Mouse (Mus musculus) stomach, embryonic 16.5 days (tissue): ENCODE results near the gene Spsb1. TPM values are rescaled to one million over a fixed set of nuclear protein-coding genes. Genes with fewer than 3 reads are reported as not detected.
A peak's percentile ranks its signal among the peaks of the same experiment; 100 is the strongest.

Experiments
- ATAC-seq: fragments of 200-750 bp; cut with Nextera tagmentation; 2 replicates; pipeline ENCODE4 v1.8.0; 2017; ENCODE audit warnings: moderate number of reproducible peaks, moderate TSS enrichment; ENCODE audit not compliant: insufficient read depth, low FRiP score
- H3K27ac ChIP-seq: fragments of 300-500 bp; sonication (generic); 2 replicates; pipeline ENCODE4 v1.5.1; 2014; ENCODE audit warnings: low read length
- H3K27me3 ChIP-seq: fragments of 300-500 bp; sonication (generic); 2 replicates; pipeline ENCODE4 v1.6.1; 2014; ENCODE audit warnings: low read length, control low read depth, mixed read lengths; ENCODE audit not compliant: control insufficient read depth, insufficient read depth
- H3K36me3 ChIP-seq: fragments of 300-500 bp; sonication (generic); 2 replicates; pipeline ENCODE4 v1.6.1; 2014; ENCODE audit warnings: low read length; ENCODE audit not compliant: control insufficient read depth, insufficient read depth
- H3K4me1 ChIP-seq: fragments of 300-500 bp; sonication (generic); 2 replicates; pipeline ENCODE4 v1.6.1; 2014; ENCODE audit warnings: low read length, control low read depth, mixed read lengths; ENCODE audit not compliant: control insufficient read depth, insufficient read depth
- H3K4me2 ChIP-seq: fragments of 300-500 bp; sonication (generic); 2 replicates; pipeline ENCODE4 v1.6.1; 2014; ENCODE audit warnings: low read depth, low read length, mixed read lengths
- H3K4me3 ChIP-seq: fragments of 300-500 bp; sonication (generic); replicated peaks from 2 replicates; pipeline ENCODE4 v1.5.1; 2014; ENCODE audit warnings: mild to moderate bottlenecking, low read length
- H3K9ac ChIP-seq: fragments of 300-500 bp; sonication (generic); 2 replicates; pipeline ENCODE4 v1.6.1; 2014; ENCODE audit warnings: low read length
- H3K9me3 ChIP-seq: fragments of 300-500 bp; sonication (generic); replicated peaks from 2 replicates; pipeline ENCODE4 v1.6.1; 2016; ENCODE audit warnings: low read length, control low read depth; ENCODE audit not compliant: control insufficient read depth
- WGBS: fragments of 180-500 bp; shearing (Covaris S2); extraction: QIAGEN DNeasy Blood & Tissue Kit; methylation state at CpG from one replicate; pipeline ENCODE4 v1.1.7; 2014; 5-methylcytosine and 5-hydroxymethylcytosine counted together
- polyA plus RNA-seq: library from polyadenylated mRNA; unstranded; fragments of >200 nt; fragmentation: Nextera tagmentation; extraction: Ambion mirVana; gene quantifications from 2 replicates; pipeline ENCODE4 v1.2.1, GENCODE M21; 2015

The Spsb1 gene
- polyA plus RNA-seq, 1 experiment from 2014 or later, result 14.6 TPM

DNA sequence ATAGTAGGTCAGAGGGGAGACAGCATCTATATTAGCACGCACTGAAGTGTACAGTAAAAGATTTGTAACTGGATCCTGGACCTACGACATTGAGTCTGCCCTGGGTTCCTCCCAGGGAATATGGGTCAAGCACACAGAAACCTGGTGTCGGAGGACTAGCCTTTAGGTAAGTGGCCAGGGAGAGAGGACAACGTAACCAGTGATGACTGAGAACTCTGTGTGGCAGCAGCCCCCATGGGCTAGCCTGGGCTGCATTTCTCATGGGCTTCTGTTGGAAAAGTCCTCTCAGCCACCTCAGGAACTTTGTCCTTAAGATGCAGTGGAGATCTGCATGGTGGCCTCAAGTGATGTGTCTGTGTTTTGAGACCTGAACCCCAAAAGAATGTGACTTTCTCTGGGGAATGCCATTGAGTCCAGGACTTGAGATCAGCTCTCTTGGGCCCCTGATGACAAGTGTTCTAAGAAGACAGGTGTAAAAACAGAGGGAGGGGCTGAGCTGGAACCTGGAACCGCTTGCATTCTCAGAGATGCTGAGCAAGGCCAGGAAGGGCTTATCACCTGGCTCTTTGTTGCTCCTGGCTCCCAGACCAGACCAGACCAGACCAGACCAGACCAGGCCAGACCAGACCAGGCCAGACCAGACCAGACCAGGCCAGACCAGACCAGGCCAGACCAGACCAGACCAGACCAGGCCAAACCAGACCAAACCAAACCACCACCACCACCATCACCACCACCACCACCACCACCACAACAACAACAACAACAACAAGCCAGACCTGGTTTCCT is 63.5 kb downstream of the Spsb1 start:
- Histone ChIP-seq H3K4me2 (no peak overlapping the region), H3K27ac (peak overlapping the region; percentile 90), H3K9ac (no peak overlapping the region), H3K27me3 (no peaks in the 10 kb centered on the region), H3K4me3 (no peak overlapping the region), H3K36me3 (no peaks in the 10 kb centered on the region), H3K4me1 (peaks cover 61% of the 10 kb centered on the region), H3K9me3 (no peaks in the 10 kb centered on the region)
- ATAC-seq, result no peak
- 90% methylated on average over 5 of the region's 5 CpGs for WGBS

DNA sequence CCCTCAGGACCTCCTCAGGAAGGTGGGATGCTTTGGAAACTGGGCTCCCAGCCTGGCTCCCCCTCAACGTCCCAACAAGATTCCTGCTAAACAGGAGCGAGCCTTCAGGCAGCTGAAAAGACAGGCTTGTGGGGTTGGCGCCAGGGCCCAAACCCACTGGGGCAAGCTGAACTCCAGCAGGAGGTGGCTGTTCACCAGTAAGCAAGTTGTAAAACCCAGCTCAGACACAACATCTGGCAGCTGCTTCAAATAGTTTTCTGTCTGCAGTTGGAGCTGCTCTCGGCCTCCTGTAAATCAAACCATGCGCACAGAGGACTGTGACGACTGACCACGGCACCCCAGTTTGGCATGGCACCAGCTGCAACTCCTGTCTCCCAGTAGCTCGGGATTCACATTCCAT is 64.3 kb downstream of the Spsb1 start:
- Histone ChIP-seq H3K4me3 (no peak overlapping the region), H3K9me3 (no peaks in the 10 kb centered on the region), H3K9ac (peak overlapping the region; percentile 38; the same call in 1 of the 2 replicates), H3K4me1 (peaks cover 58% of the 10 kb centered on the region), H3K36me3 (no peaks in the 10 kb centered on the region), H3K27me3 (no peaks in the 10 kb centered on the region), H3K27ac (peak overlapping the region; percentile 90), H3K4me2 (no peak overlapping the region)
- ATAC-seq, result no peak
- WGBS, result 38% methylated on average over 8 of the region's 8 CpGs

DNA sequence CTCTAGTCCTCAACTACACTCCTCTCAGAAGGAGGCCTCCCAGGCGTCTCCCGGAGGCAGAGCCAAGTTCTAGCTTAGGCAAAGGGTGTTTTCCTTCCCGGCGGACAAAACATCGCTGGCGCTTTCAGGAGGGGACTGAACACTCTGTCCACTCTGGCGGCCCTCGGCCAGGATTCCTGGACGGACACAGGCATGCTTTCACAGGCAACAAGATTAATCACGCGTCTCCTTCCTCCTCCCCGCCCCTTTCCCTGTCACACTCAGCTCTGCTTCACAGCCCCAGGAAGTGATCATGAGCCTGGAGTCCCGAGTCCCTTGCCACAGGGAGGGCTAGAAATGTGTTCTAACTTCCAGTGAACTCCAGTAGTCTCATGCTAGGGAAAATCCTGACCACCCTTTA is 65.0 kb downstream of the Spsb1 start:
- Histone ChIP-seq H3K27ac (peak overlapping the region; percentile 90), H3K9ac (peak overlapping the region; percentile 52), H3K36me3 (no peaks in the 10 kb centered on the region), H3K4me3 (no peak overlapping the region), H3K4me1 (peaks cover 51% of the 10 kb centered on the region), H3K9me3 (no peaks in the 10 kb centered on the region), H3K27me3 (no peaks in the 10 kb centered on the region), H3K4me2 (no peak overlapping the region)
- peak; percentile 67 for ATAC-seq
- WGBS, result 7% methylated on average over 13 of the region's 13 CpGs

DNA sequence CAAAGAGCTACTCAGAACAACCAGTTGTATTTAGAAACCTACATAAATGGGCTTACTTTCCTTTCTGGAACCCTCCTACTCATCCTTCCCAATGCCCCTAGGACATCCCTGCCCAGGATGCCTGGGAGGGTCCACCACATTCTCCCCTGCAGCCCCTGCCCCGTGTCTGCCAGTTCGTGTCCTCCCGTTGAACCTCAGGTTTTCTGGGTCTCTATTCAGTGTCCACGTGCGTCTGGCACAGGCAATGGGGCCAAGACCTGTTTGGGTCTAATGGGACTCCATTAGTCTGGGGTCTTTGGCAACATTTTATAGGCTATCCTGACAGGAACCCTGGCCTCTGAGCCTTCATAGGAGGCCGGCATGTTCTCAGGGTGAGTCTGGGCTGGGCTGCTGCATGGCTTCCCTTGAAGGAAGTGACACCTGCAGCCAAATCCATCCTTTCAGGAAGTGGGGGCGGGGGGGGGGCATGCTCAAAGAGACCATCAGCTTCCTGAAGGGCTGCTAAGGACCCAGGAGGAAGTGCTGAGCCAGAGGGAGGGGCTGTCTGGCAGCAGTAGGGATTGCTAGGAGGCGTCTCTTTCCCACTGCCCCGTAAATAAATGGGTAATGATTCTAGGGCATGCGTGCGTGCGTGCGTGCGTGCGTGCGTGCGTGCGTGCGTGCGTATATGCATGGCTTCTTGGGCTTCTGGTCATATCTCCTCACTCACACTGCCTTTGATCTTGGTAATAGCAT is 65.9 kb downstream of the Spsb1 start:
- no peak overlapping the region for H3K9ac ChIP-seq
- ATAC-seq, result no peak
- WGBS, result 83% methylated on average over 20 of the region's 20 CpGs
- H3K9me3 ChIP-seq, result no peaks in the 10 kb centered on the region
- H3K4me3 ChIP-seq, result no peak overlapping the region
- H3K27ac ChIP-seq, result peak overlapping the region; percentile 90; the same call in 1 of the 2 replicates
- no peaks in the 10 kb centered on the region for H3K27me3 ChIP-seq
- no peak overlapping the region for H3K4me2 ChIP-seq
- no peaks in the 10 kb centered on the region for H3K36me3 ChIP-seq
- H3K4me1 ChIP-seq, result peaks cover 42% of the 10 kb centered on the region

DNA sequence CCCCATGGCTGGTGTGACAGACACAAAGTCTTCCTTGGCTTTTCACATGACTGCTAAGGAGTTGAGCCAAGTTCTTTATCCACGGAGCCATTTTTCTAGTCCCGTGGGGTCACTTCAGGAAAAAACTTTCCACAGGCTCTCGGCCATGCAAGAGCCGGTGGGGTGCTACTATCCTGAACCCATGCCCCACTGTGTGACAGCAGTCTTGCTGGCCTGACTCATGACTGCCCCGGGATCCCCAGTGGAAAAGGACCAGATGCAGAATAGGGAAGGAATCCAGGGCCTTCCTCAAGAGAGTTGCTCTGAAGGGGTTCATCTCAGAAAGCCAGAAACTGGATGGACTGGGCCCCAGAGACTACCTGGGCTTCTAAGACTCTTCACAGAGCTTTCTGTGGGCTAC is 66.7 kb downstream of the Spsb1 start:
- H3K9ac ChIP-seq, result no peak overlapping the region
- H3K4me2 ChIP-seq, result no peak overlapping the region
- 87% methylated on average over 5 of the region's 5 CpGs for WGBS
- no peaks in the 10 kb centered on the region for H3K36me3 ChIP-seq
- H3K9me3 ChIP-seq, result no peaks in the 10 kb centered on the region
- H3K27me3 ChIP-seq, result no peaks in the 10 kb centered on the region
- H3K4me3 ChIP-seq, result no peak overlapping the region
- ATAC-seq, result no peak
- peaks cover 34% of the 10 kb centered on the region for H3K4me1 ChIP-seq
- H3K27ac ChIP-seq, result no peak overlapping the region

DNA sequence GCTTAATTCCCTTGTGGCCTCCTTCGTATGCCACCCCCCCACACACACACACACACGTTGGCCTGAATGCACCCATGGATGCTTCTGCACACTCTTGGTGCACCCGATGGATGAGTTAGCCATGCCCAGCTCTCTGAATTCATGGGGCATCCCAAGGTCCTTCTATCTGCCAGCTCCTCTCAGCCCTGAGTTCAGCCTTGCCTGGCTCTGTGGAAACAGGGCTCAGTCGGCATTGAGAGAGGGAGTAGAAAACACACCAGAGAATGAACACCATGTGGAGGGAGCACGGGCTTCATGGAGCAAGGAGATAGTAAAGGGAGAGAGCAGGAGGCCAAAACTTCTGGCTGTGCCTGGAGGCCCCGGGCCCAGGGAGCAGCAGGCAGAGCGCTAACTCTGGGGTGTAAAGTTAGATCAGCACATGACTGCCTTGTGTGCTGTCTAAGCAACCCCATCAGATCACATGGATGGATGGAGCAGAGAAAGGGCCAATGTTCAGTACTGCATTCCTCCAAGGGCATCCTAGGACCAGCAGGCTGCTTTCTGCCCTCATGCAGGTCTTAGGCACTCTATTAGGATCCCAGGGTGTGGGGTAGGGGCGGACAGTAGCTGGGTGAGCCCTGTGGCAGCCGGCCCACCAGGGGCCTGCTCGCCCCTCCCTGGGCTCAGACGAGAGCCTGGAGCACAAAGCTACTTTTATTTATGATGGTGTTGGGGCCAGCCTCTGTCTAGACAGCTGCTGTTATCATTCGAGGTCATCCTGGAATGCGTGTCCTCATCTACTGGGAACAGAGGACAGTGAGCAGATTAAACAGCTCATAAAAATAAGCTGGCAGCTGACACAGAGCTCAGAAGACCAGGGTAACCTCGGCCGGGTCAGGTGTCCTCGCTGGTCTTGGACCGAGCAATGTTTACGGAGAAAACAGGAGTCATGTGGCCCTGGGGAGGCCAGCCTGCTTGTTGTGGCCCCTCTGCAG is 68.3 kb downstream of the Spsb1 start:
- H3K9ac ChIP-seq, result 0 out of 2 replicates have a peak overlapping the region, but pooled peaks have one; percentile 1
- H3K27ac ChIP-seq, result no peak overlapping the region
- H3K27me3 ChIP-seq, result no peaks in the 10 kb centered on the region
- H3K4me3 ChIP-seq, result no peak overlapping the region
- ATAC-seq, result no peak
- peaks cover 35% of the 10 kb centered on the region for H3K4me1 ChIP-seq
- H3K9me3 ChIP-seq, result no peaks in the 10 kb centered on the region
- H3K36me3 ChIP-seq, result no peaks in the 10 kb centered on the region
- WGBS, result 52% methylated on average over 18 of the region's 18 CpGs
- H3K4me2 ChIP-seq, result no peak overlapping the region

DNA sequence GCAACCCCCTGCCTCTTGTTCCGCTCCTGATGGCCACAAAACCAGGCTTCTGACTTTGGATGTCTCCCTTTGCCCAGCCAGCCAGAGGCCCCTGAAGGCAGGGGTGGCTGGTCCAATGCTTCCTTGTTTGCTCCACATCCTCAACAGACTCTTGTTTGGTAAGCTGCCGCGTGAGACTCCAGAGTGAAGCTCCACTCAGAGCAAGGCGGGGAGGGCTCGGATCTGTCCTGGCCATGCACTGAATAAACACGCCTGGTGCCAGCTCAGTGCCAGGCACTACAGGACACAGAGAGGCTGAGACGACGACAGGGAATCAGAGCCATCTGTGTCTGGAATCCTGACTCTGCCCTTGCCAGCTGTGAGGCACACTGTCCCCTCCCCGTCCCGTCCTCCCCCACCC is 70.9 kb downstream of the Spsb1 start:
- no peaks in the 10 kb centered on the region for H3K27me3 ChIP-seq
- H3K9ac ChIP-seq, result peak overlapping the region; percentile 7; the same call in 1 of the 2 replicates
- 68% methylated on average over 10 of the region's 10 CpGs for WGBS
- no peaks in the 10 kb centered on the region for H3K9me3 ChIP-seq
- H3K4me1 ChIP-seq, result peaks cover 12% of the 10 kb centered on the region
- no peak for ATAC-seq
- no peaks in the 10 kb centered on the region for H3K36me3 ChIP-seq
- no peak overlapping the region for H3K4me2 ChIP-seq
- H3K27ac ChIP-seq, result no peak overlapping the region
- H3K4me3 ChIP-seq, result no peak overlapping the region

DNA sequence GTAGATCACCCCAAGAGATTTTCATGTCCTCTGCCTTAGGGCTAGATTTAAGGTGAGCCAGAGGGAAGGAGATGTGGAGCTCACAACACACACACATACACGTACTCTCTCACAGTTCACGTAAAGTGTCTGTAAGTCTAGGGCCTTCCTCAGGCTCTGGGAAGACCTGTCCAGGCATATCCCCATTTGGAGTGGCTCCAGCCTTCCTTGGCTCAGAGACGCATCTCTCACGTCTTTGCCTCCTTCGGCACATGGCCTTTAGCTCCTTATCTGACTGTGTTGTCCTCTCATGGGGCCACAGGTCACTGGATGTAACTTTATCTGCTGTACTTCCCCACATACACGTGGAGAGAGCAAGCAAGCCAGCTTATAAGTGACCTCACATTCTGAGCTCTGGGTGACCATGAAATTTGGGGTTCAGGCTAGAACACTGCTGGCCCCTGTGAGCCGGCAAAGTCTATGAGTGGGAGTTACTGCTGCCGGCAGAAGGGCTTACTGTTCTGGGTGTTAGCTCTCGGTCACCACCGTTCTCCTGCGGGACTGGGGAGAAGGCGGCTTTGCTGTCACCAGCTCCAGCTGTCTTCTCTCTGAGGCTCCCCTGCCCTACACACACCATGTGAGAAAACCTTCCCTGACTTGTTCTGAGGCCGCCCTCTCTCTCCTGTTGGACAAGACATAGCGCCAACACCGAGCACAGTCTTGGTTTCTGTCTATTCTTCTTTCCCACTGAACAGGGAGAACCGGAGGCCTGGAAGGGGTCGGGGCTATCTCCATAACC is 72.5 kb downstream of the Spsb1 start:
- H3K27ac ChIP-seq, result no peak overlapping the region
- H3K4me2 ChIP-seq, result no peak overlapping the region
- no peak overlapping the region for H3K9ac ChIP-seq
- H3K4me3 ChIP-seq, result no peak overlapping the region
- 0 out of 2 replicates have a peak, but pooled peaks have one; percentile 4 for ATAC-seq
- no peaks in the 10 kb centered on the region for H3K27me3 ChIP-seq
- H3K9me3 ChIP-seq, result no peaks in the 10 kb centered on the region
- peaks cover 12% of the 10 kb centered on the region for H3K4me1 ChIP-seq
- 42% methylated on average over 17 of the region's 17 CpGs for WGBS
- H3K36me3 ChIP-seq, result no peaks in the 10 kb centered on the region
